Mouse (Mus musculus) midbrain, postnatal 0 days (tissue): Measurements from ENCODE around the gene Olfr558. TPM values are rescaled to one million over a fixed set of nuclear protein-coding genes. Genes with fewer than 3 reads are reported as not detected.

Source experiments
- ATAC-seq: fragments of 200-750 bp; cut with Nextera tagmentation; 2 replicates; pipeline ENCODE4 v1.8.0; 2017; ENCODE audit warnings: moderate number of reproducible peaks, mild to moderate bottlenecking, moderate TSS enrichment, moderate library complexity; ENCODE audit not compliant: low FRiP score
- DNase-seq: peaks from one replicate; pipeline ENCODE4 v3.0.0-alpha.2; 2015; ENCODE audit warnings: low spot score
- H3K27ac ChIP-seq: fragments of 300-500 bp; sonication (generic); 2 replicates; pipeline ENCODE4 v1.5.1; 2014; ENCODE audit warnings: low read depth, mild to moderate bottlenecking, low read length, mixed read lengths
- H3K27me3 ChIP-seq: fragments of 300-500 bp; sonication (generic); 2 replicates; pipeline ENCODE4 v1.6.1; 2014; ENCODE audit warnings: low read length, control low read depth, mixed read lengths; ENCODE audit not compliant: insufficient read depth
- H3K36me3 ChIP-seq: fragments of 300-500 bp; sonication (generic); 2 replicates; pipeline ENCODE4 v1.6.1; 2014; ENCODE audit warnings: low read length, control low read depth, mixed read lengths; ENCODE audit not compliant: insufficient read depth
- H3K4me1 ChIP-seq: fragments of 300-500 bp; sonication (generic); 2 replicates; pipeline ENCODE4 v1.6.1; 2014; ENCODE audit warnings: mild to moderate bottlenecking, control low read depth, antibody characterized with exemption, low read length, mixed read lengths; ENCODE audit not compliant: insufficient read depth
- H3K4me2 ChIP-seq: fragments of 300-500 bp; sonication (generic); 2 replicates; pipeline ENCODE4 v1.6.1; 2014; ENCODE audit warnings: low read depth, mild to moderate bottlenecking, low read length, mixed read lengths; ENCODE audit not compliant: poor library complexity, severe bottlenecking
- H3K4me3 ChIP-seq: fragments of 300-500 bp; sonication (generic); 2 replicates; pipeline ENCODE4 v1.5.1; 2014; ENCODE audit warnings: low read depth, mild to moderate bottlenecking, low read length, moderate library complexity
- H3K9ac ChIP-seq: fragments of 300-500 bp; sonication (generic); replicated peaks from 2 replicates; pipeline ENCODE4 v1.6.1; 2014; ENCODE audit warnings: mild to moderate bottlenecking, low read length, moderate library complexity, mixed read lengths; ENCODE audit not compliant: poor library complexity, severe bottlenecking
- H3K9me3 ChIP-seq: fragments of 300-500 bp; sonication (generic); 2 replicates; pipeline ENCODE4 v1.6.1; 2016; ENCODE audit warnings: low read length, control low read depth
- CTCF ChIP-seq: IDR thresholded peaks from 2 replicates; pipeline ENCODE4 v1.5.1; 2016; ENCODE audit warnings: antibody characterized with exemption, mild to moderate bottlenecking
- WGBS: fragments of 180-500 bp; shearing (Covaris S2); extraction: QIAGEN DNeasy Blood & Tissue Kit; methylation state at CpG from one replicate; pipeline ENCODE4 v1.1.7; 2014; 5-methylcytosine and 5-hydroxymethylcytosine counted together
- polyA plus RNA-seq: library from polyadenylated mRNA; unstranded; fragments of >200 nt; fragmentation: Nextera tagmentation; extraction: Ambion mirVana; gene quantifications from 2 replicates; pipeline ENCODE4 v1.2.1, GENCODE M21; 2015
- total RNA-seq: library from RNA; depleted of rRNA; stranded (reverse); fragments of >200 nt; gene quantifications from 2 replicates; pipeline ENCODE4 v1.2.3, GENCODE M21; 2014; rRNA removed

Olfr558 gene
- total RNA-seq: 0.05 and 0.16 TPM in 2 replicates
- polyA plus RNA-seq: not detected in 2 replicates

GRCm38 (mm10) chr7:102701915-102702314 is at the start of gene Olfr558:
Olfr558 (plus strand) TSS chr7:102702215.
- H3K4me3 ChIP-seq: no peak within 1 kb of the TSS
- no peak within 1 kb of the TSS for H3K9ac ChIP-seq
- no peaks in the 10 kb centered on the region for H3K9me3 ChIP-seq
- no peak within 1 kb of the TSS for H3K27ac ChIP-seq
- no peaks in the 10 kb centered on the region for H3K4me1 ChIP-seq
- no peak within 1 kb of the TSS for H3K4me2 ChIP-seq
- H3K27me3 ChIP-seq: no peaks in the 10 kb centered on the region
- ATAC-seq (no peak), DNase-seq (no peak)
- H3K36me3 ChIP-seq: no peaks in the 10 kb centered on the region
- no peak for TF ChIP-seq CTCF

GRCm38 (mm10) chr7:102658523-102658922 is 43.5 kb upstream of the Olfr558 start, which contains the start of gene Olfr555:
Olfr555 (plus strand) TSS chr7:102658823.
- H3K4me2 ChIP-seq: no peak within 1 kb of the TSS
- 78% methylated on average over 1 of the region's 1 CpGs for WGBS
- no peaks in the 10 kb centered on the region for H3K36me3 ChIP-seq
- H3K9ac ChIP-seq: no peak within 1 kb of the TSS
- H3K27me3 ChIP-seq: no peaks in the 10 kb centered on the region
- no peak within 1 kb of the TSS for H3K4me3 ChIP-seq
- no peak within 1 kb of the TSS for H3K27ac ChIP-seq
- no peaks in the 10 kb centered on the region for H3K4me1 ChIP-seq
- ATAC-seq (no peak), DNase-seq (no peak)
- no peaks in the 10 kb centered on the region for H3K9me3 ChIP-seq
- TF ChIP-seq CTCF: no peak

GRCm38 (mm10) chr7:102664599-102664998 is 37.4 kb upstream of the Olfr558 start, which contains the start of gene Olfr556:
Olfr556 (plus strand) TSS chr7:102664899.
- Histone ChIP-seq H3K9me3 (no peaks in the 10 kb centered on the region), H3K9ac (no peak within 1 kb of the TSS), H3K27me3 (no peaks in the 10 kb centered on the region), H3K4me1 (no peaks in the 10 kb centered on the region), H3K27ac (no peak within 1 kb of the TSS), H3K36me3 (no peaks in the 10 kb centered on the region), H3K4me3 (no peak within 1 kb of the TSS), H3K4me2 (no peak within 1 kb of the TSS)
- DNase-seq: no peak
- 40% methylated on average over 3 of the region's 3 CpGs for WGBS
- no peak for TF ChIP-seq CTCF
- no peak for ATAC-seq

- Histone ChIP-seq H3K36me3 (no peaks in the 10 kb centered on the region), H3K4me1 (no peaks in the 10 kb centered on the region), H3K9ac (no peak overlapping the region), H3K4me3 (no peak overlapping the region), H3K4me2 (no peak overlapping the region), H3K27ac (no peak overlapping the region), H3K9me3 (no peaks in the 10 kb centered on the region), H3K27me3 (no peaks in the 10 kb centered on the region)
- DNase-seq (peak; percentile 55), ATAC-seq (no peak)
- peak; percentile 84 for TF ChIP-seq CTCF
- WGBS: 30% methylated on average over 2 of the region's 2 CpGs
Measured at GRCm38 (mm10) chr7:102665378-102665777, 36.6 kb upstream of the Olfr558 start.

DNA sequence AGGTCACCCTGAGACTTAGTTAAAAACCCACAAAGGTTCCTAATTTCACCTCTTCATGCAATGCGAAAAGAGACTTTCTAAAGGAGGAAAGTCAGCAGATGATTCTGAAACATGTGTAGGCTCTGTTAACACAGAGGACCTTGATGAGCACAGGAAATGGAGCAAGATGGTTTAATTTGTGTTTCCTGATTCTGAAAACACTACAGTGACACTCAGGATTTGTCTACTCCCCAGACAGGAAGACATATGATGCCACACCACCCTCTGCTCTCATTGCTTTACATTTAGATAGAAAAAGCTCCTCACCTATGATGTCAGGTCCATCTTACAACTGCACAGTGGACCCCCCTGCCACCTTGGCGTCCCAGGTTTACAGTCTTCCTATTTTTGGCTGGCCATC is 25.8 kb upstream of the Olfr558 start:
- H3K4me2 ChIP-seq: no peak overlapping the region
- H3K27me3 ChIP-seq: no peaks in the 10 kb centered on the region
- no peaks in the 10 kb centered on the region for H3K36me3 ChIP-seq
- no peak overlapping the region for H3K4me3 ChIP-seq
- H3K9me3 ChIP-seq: no peaks in the 10 kb centered on the region
- WGBS: 87% methylated on average over 2 of the region's 2 CpGs
- no peak overlapping the region for H3K9ac ChIP-seq
- TF ChIP-seq CTCF: no peak
- ATAC-seq: no peak
- DNase-seq: no peak
- no peaks in the 10 kb centered on the region for H3K4me1 ChIP-seq
- no peak overlapping the region for H3K27ac ChIP-seq

GRCm38 (mm10) chr7:102681916-102682315 is 20.1 kb upstream of the Olfr558 start:
- H3K9me3 ChIP-seq: no peaks in the 10 kb centered on the region
- no peak for TF ChIP-seq CTCF
- no peak overlapping the region for H3K9ac ChIP-seq
- no peak overlapping the region for H3K4me2 ChIP-seq
- no peaks in the 10 kb centered on the region for H3K4me1 ChIP-seq
- WGBS: 84% methylated on average over 1 of the region's 1 CpGs
- no peak overlapping the region for H3K4me3 ChIP-seq
- no peak overlapping the region for H3K27ac ChIP-seq
- DNase-seq (no peak), ATAC-seq (no peak)
- no peaks in the 10 kb centered on the region for H3K27me3 ChIP-seq
- no peaks in the 10 kb centered on the region for H3K36me3 ChIP-seq
